Mouse (Mus musculus) megakaryocyte, embryonic 14.5 days (primary cell): ENCODE data around the gene Adgrl3.

Source experiments
- FLI1 ChIP-seq: IDR thresholded peaks from 2 replicates; pipeline ENCODE4 v1.6.1; 2012; ENCODE audit warnings: low read length, inconsistent platforms, mixed read lengths
- GATA1 ChIP-seq: IDR thresholded peaks from 3 replicates; pipeline ENCODE4 v1.6.1; 2012; ENCODE audit warnings: mixed read lengths, low read length, inconsistent platforms, borderline replicate concordance

DNA sequence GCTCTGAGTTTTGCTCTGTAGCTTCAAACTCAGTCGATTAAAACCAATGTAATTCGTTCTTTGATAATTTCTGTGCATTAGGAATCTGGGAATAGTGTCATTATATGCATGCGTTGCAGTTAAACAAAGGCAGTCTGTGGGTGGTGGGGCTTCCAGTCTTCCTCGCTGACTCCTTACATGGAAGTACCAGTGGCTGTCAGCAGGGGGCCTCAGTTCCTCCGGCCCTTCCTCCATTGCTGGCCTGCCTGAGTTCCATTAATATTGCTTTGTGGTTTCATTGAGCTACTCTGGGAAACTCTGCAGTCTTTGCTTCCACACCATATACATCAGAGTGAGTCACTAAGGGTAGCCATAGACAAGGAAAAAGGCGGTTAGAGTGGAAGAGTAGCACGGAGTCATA lies 356.1 kb downstream of the Adgrl3 start:
- TF ChIP-seq GATA1: no peak
- TF ChIP-seq FLI1: no peak
